Mouse (Mus musculus): Measurements from ENCODE around the gene Mpped2. TPM values are rescaled to one million over a fixed set of nuclear protein-coding genes. Genes with fewer than 3 reads are reported as not detected.
A peak's percentile ranks its signal among the peaks of the same experiment; 100 is the strongest.

Gene Mpped2
- polyA plus RNA-seq (2015; fragmentation: Nextera tagmentation; extraction: Ambion mirVana), result 72.3 and 82.8 TPM in 2 replicates

DNA sequence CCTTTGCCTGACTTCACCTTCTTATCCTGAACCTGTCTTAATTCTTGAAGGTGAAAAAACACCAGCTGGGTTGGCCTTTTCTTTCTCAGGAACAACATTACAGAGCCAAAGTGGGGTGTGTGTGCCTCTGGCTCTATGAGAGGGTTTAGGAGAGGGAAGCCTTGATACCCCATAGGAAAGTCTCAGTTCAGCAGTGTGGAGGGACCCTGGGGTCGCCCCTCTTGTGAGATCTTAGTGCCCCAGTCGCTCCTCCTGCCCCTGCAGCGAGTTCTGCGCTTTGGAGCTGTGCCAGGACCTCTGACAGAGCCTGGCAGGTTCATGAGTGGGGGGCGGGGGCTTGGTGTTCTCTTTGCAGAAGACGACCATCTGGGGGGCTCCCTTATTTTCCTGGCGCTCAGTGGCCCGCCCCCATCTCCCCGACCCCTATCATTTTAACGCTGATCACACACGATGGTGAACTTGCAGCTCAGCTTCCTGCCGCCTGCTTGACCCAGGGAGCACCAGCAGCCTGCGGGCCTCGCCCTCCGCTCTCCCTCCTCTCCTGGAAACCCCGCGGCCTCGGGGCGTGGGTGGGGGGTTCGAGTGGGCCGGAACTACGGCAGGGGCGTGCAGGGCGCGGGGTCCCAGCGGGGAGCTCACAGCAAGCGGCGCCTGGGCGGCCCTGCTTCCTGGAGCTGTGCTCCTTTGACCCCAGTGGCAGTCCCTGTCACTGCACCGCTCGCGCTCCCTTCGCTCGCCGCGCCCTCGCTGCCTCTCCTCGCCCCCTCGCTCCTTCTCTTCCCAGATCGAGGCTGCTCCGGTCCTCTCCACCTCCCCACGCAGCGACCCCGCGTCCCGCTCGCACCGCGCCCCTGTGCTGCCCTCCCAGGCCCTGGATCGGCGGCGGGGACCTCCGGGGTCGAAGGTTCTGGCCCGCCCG is at the start of gene Mpped2:
Mpped2 (plus strand) TSS at position 487 of the 919 bp plus-strand sequence.
- peak; percentile 49 for ATAC-seq (ENCODE audit: extremely low read depth, insufficient number of reproducible peaks, low FRiP score, low TSS enrichment)

DNA sequence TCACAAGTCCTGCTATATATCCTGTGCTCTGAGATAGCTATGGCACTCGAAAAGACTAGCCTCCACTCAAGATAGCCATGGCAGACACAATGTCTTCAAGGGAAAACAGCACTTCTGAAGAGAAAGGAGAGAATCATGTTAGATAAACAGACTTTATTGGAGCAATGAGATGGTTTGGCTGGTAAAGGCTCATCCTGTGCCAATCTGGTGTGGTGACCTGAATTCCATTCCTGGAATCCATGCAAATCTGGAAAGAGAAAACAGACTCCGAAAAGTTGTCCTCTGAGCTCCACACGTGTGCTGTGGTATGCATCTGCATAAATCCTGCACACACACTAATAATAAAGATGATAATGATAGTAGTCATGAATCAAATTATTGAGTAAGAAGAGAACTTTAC is 48.3 kb upstream of the Mpped2 start:
- Histone ChIP-seq H3K9me3 (no peaks in the 10 kb centered on the region), H3K27me3 (replicated peaks) (no peaks in the 10 kb centered on the region), H3K9ac (no peak overlapping the region), H3K36me3 (no peaks in the 10 kb centered on the region), H3K4me1 (peaks cover 7% of the 10 kb centered on the region), H3K27ac (replicated peaks) (no peak overlapping the region), H3K4me3 (no peak overlapping the region), H3K4me2 (no peak overlapping the region)
- ATAC-seq (ENCODE audit: extremely low read depth, insufficient number of reproducible peaks, low FRiP score, low TSS enrichment), result no peak
- 82% methylated on average over 3 of the region's 3 CpGs for WGBS

More for the DNA sequence above, at the start of gene Mpped2:
- Histone ChIP-seq H3K9ac (peak within 1 kb of the TSS; percentile 99), H3K4me2 (peak within 1 kb of the TSS; percentile 85), H3K9me3 (no peaks in the 10 kb centered on the region), H3K36me3 (no peaks in the 10 kb centered on the region), H3K4me1 (peaks cover 22% of the 10 kb centered on the region), H3K27me3 (replicated peaks) (peaks cover 6% of the 10 kb centered on the region; the same call in 1 of the 2 replicates), H3K4me3 (peak within 1 kb of the TSS; percentile 90), H3K27ac (replicated peaks) (peak within 1 kb of the TSS; percentile 98)
- WGBS, result under 1% methylated on average over 32 of the region's 56 CpGs

DNA sequence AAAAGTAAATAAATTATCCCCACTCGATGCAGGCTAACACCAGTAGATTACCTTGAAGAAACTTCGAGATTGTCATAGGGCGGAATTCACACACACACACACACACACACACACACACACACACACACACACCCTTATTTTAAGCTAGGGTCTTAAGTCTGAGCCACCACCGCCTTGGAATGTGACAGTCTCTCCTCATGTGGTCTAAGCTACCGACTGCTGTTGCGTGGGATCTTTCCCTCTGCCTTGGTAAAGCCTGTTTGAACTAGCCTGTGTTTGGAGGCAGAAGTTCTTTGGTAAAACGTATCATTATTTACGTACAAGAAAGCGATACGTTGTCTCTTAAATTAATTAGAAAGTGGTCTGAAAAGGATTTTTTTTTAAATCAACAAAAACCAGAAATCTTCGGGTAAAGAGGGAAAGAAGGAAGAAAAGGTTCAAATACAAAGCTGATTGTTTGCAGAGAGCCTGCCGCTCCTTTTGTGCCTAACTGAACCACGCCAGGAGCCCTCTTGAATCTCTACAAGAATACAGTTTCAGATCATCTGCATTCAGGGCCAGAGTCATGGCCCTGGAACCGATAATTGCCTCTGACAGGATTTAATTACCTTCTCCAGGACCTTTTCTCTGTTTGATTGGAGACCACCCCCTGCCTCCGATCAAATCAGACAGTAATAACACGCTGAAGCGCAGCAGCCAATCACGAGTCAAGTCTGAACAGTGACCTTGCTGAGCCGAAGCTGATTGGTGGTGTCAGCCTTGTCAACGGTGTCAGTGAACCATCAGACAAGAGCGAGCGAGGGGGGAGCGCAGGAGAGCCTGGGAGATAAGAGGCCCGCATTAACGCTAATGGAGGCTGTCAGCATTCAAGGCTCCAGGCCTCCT is 43.1 kb upstream of the Mpped2 start:
- WGBS, result 4% methylated on average over 25 of the region's 25 CpGs
- H3K27ac ChIP-seq (replicated peaks), result peak overlapping the region; percentile 88
- H3K9me3 ChIP-seq, result no peaks in the 10 kb centered on the region
- H3K27me3 ChIP-seq (replicated peaks), result no peaks in the 10 kb centered on the region
- H3K36me3 ChIP-seq, result no peaks in the 10 kb centered on the region
- H3K4me3 ChIP-seq, result peak overlapping the region; percentile 61
- peak overlapping the region; percentile 81 for H3K9ac ChIP-seq
- H3K4me2 ChIP-seq, result peak overlapping the region; percentile 77
- peaks cover 17% of the 10 kb centered on the region for H3K4me1 ChIP-seq
- peak; percentile 67; the same call in 1 of the 2 replicates for ATAC-seq (ENCODE audit: extremely low read depth, insufficient number of reproducible peaks, low FRiP score, low TSS enrichment)

DNA sequence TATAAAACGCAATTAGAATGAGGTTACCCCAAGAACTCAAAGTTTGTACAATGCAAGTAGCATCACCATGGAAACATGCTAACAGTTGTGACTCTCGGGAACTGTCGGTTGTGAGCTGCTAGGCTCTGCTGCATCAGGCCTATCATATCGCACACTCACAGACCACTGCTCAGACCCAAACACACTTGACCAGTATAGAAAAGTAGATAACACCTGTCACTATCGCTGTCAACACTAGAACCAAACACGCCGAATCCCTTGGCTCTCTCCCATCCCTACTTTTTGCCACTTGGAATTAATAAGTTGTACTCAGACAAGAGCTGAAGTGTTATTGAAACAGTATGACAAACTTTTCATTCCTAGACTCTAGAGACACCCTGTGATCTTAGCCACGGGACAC is 40.9 kb upstream of the Mpped2 start:
- Histone ChIP-seq H3K4me2 (peak overlapping the region; percentile 31), H3K27me3 (replicated peaks) (no peaks in the 10 kb centered on the region), H3K4me3 (no peak overlapping the region), H3K4me1 (peaks cover 37% of the 10 kb centered on the region), H3K9ac (no peak overlapping the region), H3K9me3 (no peaks in the 10 kb centered on the region), H3K36me3 (no peaks in the 10 kb centered on the region), H3K27ac (replicated peaks) (peak overlapping the region; percentile 53; the same call in 1 of the 2 replicates)
- WGBS, result 24% methylated on average over 8 of the region's 8 CpGs
- ATAC-seq (ENCODE audit: extremely low read depth, insufficient number of reproducible peaks, low FRiP score, low TSS enrichment), result no peak

DNA sequence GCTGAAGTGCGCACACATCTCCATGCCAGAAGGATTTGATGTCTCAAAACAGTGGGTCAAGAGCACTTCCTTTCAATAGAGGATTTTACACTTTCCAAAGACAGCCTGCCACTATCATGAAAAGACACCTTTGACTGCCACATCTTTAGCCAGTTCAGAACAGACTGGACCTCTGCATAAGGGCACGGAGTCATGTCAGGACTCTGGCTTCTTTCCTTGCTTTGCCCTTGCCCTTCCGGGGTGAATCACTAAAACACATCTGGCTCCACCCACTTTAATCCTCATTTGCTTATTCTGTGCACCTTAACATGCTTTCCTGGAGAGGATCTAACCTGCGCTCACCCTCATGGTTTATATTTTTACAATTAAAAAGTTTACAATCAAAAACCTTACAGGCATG is 40.3 kb upstream of the Mpped2 start:
- Histone ChIP-seq H3K27ac (replicated peaks) (peak overlapping the region; percentile 53), H3K36me3 (no peaks in the 10 kb centered on the region), H3K4me1 (peaks cover 39% of the 10 kb centered on the region), H3K27me3 (replicated peaks) (0 out of 2 replicates have a peak, but pooled peaks cover 3% of the 10 kb centered on the region), H3K4me2 (peak overlapping the region; percentile 31), H3K9ac (no peak overlapping the region), H3K4me3 (no peak overlapping the region), H3K9me3 (no peaks in the 10 kb centered on the region)
- no peak for ATAC-seq (ENCODE audit: extremely low read depth, insufficient number of reproducible peaks, low FRiP score, low TSS enrichment)
- 50% methylated on average over 4 of the region's 4 CpGs for WGBS

DNA sequence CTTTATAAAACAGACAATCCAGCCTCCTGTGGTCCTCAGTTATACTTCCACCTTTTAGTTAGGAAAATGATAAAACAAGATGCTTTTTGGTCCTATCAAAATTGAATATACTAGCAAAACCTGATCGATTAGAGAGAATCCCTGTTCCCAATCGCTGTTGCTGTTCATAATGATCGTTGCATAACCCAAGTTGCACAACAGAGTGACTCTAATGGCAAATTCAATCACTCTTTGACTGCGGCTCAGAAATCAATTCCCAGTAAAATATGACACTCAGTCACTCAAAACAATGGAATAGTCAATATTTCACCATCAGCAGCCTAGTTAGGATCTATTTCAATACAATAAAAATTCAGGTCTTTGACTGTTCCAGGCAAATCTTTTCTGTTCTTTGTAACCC is 39.8 kb upstream of the Mpped2 start:
- Histone ChIP-seq H3K9me3 (no peaks in the 10 kb centered on the region), H3K4me2 (no peak overlapping the region), H3K27me3 (replicated peaks) (0 out of 2 replicates have a peak, but pooled peaks cover 3% of the 10 kb centered on the region), H3K36me3 (no peaks in the 10 kb centered on the region), H3K27ac (replicated peaks) (no peak overlapping the region; the same call in 1 of the 2 replicates), H3K4me3 (no peak overlapping the region), H3K4me1 (peaks cover 39% of the 10 kb centered on the region), H3K9ac (no peak overlapping the region)
- no peak for ATAC-seq (ENCODE audit: extremely low read depth, insufficient number of reproducible peaks, low FRiP score, low TSS enrichment)
- WGBS, result 87% methylated on average over 4 of the region's 4 CpGs

DNA sequence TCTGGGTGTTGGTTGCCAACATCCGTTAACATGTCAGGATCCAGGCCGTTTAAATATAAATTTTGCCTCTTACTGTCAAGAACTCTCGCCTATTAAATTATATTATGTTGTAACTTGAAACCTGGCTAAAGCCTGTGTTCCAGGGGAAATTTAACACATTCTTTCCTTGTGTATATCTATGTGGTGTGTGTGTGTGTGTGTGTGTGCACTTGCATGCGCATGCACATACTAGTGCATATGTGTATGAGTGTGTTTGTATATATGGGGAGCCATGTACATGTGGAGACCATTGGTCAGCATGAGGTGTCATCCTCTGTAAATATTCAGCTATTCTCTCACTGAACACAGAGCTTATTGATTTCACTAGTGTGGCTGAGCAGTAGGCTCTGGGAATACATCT is 37.8 kb upstream of the Mpped2 start:
- 75% methylated on average over 4 of the region's 4 CpGs for WGBS
- H3K9me3 ChIP-seq, result no peaks in the 10 kb centered on the region

DNA sequence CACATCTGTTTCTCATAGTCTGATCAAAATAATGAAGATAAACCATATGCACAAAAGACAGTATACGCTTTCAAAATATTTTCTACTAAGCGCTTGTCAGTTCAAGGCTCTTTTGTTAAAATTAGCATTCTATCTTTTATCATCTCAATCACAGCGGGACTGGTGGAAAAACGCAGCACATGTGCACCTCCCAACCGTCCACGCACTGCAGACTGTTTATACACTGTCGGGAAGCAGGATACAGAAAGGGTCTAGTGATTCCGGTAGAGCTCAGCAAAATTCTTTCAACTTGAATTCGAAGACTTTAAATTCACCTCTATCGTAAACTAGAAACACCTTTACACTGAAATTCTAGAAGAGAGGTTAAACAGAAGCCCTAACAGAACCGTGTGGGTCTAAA is 27.8 kb upstream of the Mpped2 start:
- H3K36me3 ChIP-seq, result no peaks in the 10 kb centered on the region
- no peak overlapping the region for H3K4me2 ChIP-seq
- 54% methylated on average over 11 of the region's 11 CpGs for WGBS
- peaks cover 8% of the 10 kb centered on the region; the same call in 1 of the 2 replicates for H3K27me3 ChIP-seq (replicated peaks)
- H3K4me3 ChIP-seq, result no peak overlapping the region
- H3K4me1 ChIP-seq, result peaks cover 4% of the 10 kb centered on the region; the same call in 1 of the 2 replicates
- H3K27ac ChIP-seq (replicated peaks), result no peak overlapping the region
- no peaks in the 10 kb centered on the region for H3K9me3 ChIP-seq
- no peak overlapping the region for H3K9ac ChIP-seq
- ATAC-seq (ENCODE audit: extremely low read depth, insufficient number of reproducible peaks, low FRiP score, low TSS enrichment), result no peak

More for the DNA sequence above, 37.8 kb upstream of the Mpped2 start:
- H3K4me1 ChIP-seq, result peaks cover 32% of the 10 kb centered on the region
- ATAC-seq (ENCODE audit: extremely low read depth, insufficient number of reproducible peaks, low FRiP score, low TSS enrichment), result no peak
- H3K27me3 ChIP-seq (replicated peaks), result 0 out of 2 replicates have a peak, but pooled peaks cover 3% of the 10 kb centered on the region
- no peak overlapping the region for H3K4me3 ChIP-seq
- H3K36me3 ChIP-seq, result no peaks in the 10 kb centered on the region
- H3K4me2 ChIP-seq, result no peak overlapping the region
- H3K27ac ChIP-seq (replicated peaks), result no peak overlapping the region
- H3K9ac ChIP-seq, result no peak overlapping the region

DNA sequence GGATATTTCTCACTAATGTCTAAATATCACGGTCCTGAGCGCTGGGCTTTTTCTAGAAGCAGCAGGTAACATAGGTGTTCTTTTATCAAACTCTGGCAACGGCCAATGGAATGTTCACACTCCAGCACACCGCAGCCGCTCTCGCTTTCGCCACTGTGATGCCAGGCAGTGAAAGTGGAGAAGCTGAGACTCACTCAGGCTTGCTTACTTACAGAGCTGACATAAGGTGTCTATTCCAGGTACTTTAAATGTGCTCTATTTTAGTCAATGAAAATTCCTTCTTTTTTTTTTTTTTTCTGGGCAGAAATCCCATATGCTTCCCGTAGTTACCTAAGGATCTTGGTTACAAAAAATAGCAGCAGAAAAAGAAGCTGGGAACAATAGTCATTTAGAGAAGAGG is 18.8 kb upstream of the Mpped2 start:
- Histone ChIP-seq H3K36me3 (no peaks in the 10 kb centered on the region), H3K9me3 (no peaks in the 10 kb centered on the region), H3K4me3 (no peak overlapping the region), H3K9ac (no peak overlapping the region), H3K27me3 (replicated peaks) (no peaks in the 10 kb centered on the region), H3K27ac (replicated peaks) (no peak overlapping the region), H3K4me1 (no peaks in the 10 kb centered on the region), H3K4me2 (no peak overlapping the region)
- no peak for ATAC-seq (ENCODE audit: extremely low read depth, insufficient number of reproducible peaks, low FRiP score, low TSS enrichment)
- WGBS, result 73% methylated on average over 8 of the region's 8 CpGs

DNA sequence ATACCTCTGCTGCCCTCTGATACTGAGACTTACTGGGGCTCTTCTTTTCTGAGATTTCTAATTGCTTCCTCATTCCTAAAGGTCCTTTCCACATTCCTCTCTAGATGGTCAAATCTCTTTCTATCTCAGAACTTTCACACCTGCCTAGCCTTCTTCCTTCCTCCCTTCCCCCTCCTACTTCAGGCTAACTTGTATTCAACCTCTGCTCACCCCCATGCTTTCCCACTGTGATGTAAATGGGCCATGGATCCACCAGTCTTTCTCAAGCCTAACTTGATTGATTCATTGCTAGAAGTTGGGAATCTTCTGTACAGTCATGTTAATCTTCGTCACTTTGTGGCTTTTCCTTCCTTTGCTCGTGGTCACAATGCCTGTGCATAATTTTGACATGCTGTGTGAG is 15.6 kb upstream of the Mpped2 start:
- no peak for ATAC-seq (ENCODE audit: extremely low read depth, insufficient number of reproducible peaks, low FRiP score, low TSS enrichment)
- H3K36me3 ChIP-seq, result no peaks in the 10 kb centered on the region
- no peak overlapping the region for H3K4me2 ChIP-seq
- H3K4me1 ChIP-seq, result peaks cover 7% of the 10 kb centered on the region
- no peak overlapping the region for H3K9ac ChIP-seq
- H3K9me3 ChIP-seq, result no peaks in the 10 kb centered on the region
- 59% methylated on average over 2 of the region's 2 CpGs for WGBS
- H3K4me3 ChIP-seq, result no peak overlapping the region
- no peak overlapping the region for H3K27ac ChIP-seq (replicated peaks)
- H3K27me3 ChIP-seq (replicated peaks), result no peaks in the 10 kb centered on the region

Data from heart, embryonic 13.5 days (tissue).